Comparison of ENCODE assay signal across 11 mouse cellular contexts in the genomic region with DNA sequence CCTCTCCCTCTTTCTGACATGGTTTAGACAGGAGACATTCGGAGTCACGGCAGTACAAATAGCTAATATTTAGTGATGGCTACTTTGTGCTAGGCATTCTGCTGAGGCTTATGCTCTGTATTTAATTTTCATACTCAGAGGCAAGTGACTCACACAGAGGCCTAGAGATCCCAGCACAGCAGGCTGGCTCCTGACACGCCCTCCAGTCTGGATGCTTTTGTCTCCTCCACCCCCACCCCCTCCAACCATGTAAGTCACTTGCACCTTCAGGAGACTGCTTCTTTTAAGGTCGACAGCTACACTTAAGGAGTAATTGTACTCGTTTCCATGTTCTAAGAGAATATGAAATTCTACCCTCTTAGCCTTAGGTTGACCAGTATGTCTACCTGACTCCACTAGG. TPM values are rescaled to one million over a fixed set of nuclear protein-coding genes. Genes with fewer than 3 reads are reported as not detected.
DNase-seq lines count a peak whose midpoint lies in the region; ATAC-seq and TF ChIP-seq lines count a peak whose summit lies in the region.
"Had no signal": no experiment of that assay in that cellular context is flagged by ENCODE, and none has a peak within 500 bp of the region (broad histone marks: within the 10 kb centered on the region; RNA-seq: fewer than 3 reads in every experiment).

No protein-coding gene starts in this region.

- TF ChIP-seq POLR2A in ES-Bruce4 (IDR thresholded peaks at IDR 0.05; ENCODE audit: insufficient read depth, low read length) = no peak

- no peak for DNase-seq in heart, postnatal 14 days
- no peak for DNase-seq in midbrain, embryonic 14.5 days
- no peak for DNase-seq in T-cell, adult 2 months (ENCODE audit: low spot score)
- DNase-seq in left cerebral cortex, postnatal 36 days (ENCODE audit: low spot score in 2 of 2) = no peak
- DNase-seq in ovary, postnatal 14 days (ENCODE audit: low spot score) = no peak
- DNase-seq: cerebellum, adult 9-10 months; layer of hippocampus, postnatal 36 days had no signal

- TF ChIP-seq CTCF in ES-Bruce4 (IDR thresholded peaks at IDR 0.05; ENCODE audit: low read depth, low read length) = no peak

- no peaks in the 10 kb centered on the region for H3K9me3 ChIP-seq in heart, embryonic 12.5 days (replicated peaks)
- no peaks in the 10 kb centered on the region for H3K9me3 ChIP-seq in ES-Bruce4 (replicated peaks; ENCODE audit: control insufficient read depth, insufficient read depth, low read length, poor library complexity, severe bottlenecking)
- H3K9me3 ChIP-seq in hindbrain, embryonic 12.5 days (replicated peaks) = no peaks in the 10 kb centered on the region
- no peaks in the 10 kb centered on the region for H3K9me3 ChIP-seq in midbrain, embryonic 14.5 days (ENCODE audit: control insufficient read depth, low read length)

- peak; percentile 63; the same call in 1 of the 2 replicates for TF ChIP-seq EP300 in ES-Bruce4 (IDR thresholded peaks at IDR 0.05; ENCODE audit: insufficient read depth, low read depth, low read length)

- H3K4me3 ChIP-seq in heart, embryonic 12.5 days = no peak overlapping the region
- no peak overlapping the region for H3K4me3 ChIP-seq in ES-Bruce4 (ENCODE audit: low read depth, low read length)
- H3K4me3 ChIP-seq in hindbrain, embryonic 12.5 days = no peak overlapping the region
- no peak overlapping the region for H3K4me3 ChIP-seq in midbrain, embryonic 14.5 days (replicated peaks; ENCODE audit: low read depth, low read length)

- H3K9ac ChIP-seq in heart, embryonic 12.5 days = 0 out of 2 replicates have a peak overlapping the region, but pooled peaks have one; percentile 59
- peak overlapping the region; percentile 82 for H3K9ac ChIP-seq in ES-Bruce4 (ENCODE audit: low read depth, poor library complexity, severe bottlenecking)
- H3K9ac ChIP-seq in hindbrain, embryonic 12.5 days = no peak overlapping the region
- no peak overlapping the region for H3K9ac ChIP-seq in midbrain, embryonic 14.5 days (replicated peaks; ENCODE audit: low read length)

- ATAC-seq in heart, embryonic 12.5 days (ENCODE audit: insufficient number of reproducible peaks, low FRiP score) = no peak
- ATAC-seq in hindbrain, embryonic 12.5 days (ENCODE audit: low FRiP score) = no peak
- no peak for ATAC-seq in midbrain, embryonic 14.5 days (ENCODE audit: low FRiP score, low TSS enrichment)

- whole genome bisulfite sequencing in heart, embryonic 12.5 days = 64% methylated on average over 5 of the region's 5 CpGs
- 63% methylated on average over 5 of the region's 5 CpGs for WGBS in hindbrain, embryonic 12.5 days
- whole genome bisulfite sequencing in midbrain, embryonic 14.5 days = 62% methylated on average over 5 of the region's 5 CpGs

- H3K4me2 ChIP-seq in heart, embryonic 12.5 days = peak overlapping the region; percentile 72
- peak overlapping the region; percentile 68; the same call in 1 of the 2 replicates for H3K4me2 ChIP-seq in hindbrain, embryonic 12.5 days (replicated peaks)
- peak overlapping the region; percentile 78 for H3K4me2 ChIP-seq in midbrain, embryonic 14.5 days (ENCODE audit: low read length)

- H3K27me3 ChIP-seq in heart, embryonic 12.5 days (replicated peaks) = no peaks in the 10 kb centered on the region
- no peaks in the 10 kb centered on the region for H3K27me3 ChIP-seq in ES-Bruce4 (ENCODE audit: control insufficient read depth, insufficient read depth, low read length, poor library complexity, severe bottlenecking)
- H3K27me3 ChIP-seq in hindbrain, embryonic 12.5 days = no peaks in the 10 kb centered on the region
- H3K27me3 ChIP-seq in midbrain, embryonic 14.5 days (ENCODE audit: control insufficient read depth, insufficient read depth, low read length) = no peaks in the 10 kb centered on the region
- H3K27me3 ChIP-seq: CH12.LX had no signal

- peak overlapping the region; percentile 78 for H3K27ac ChIP-seq in heart, embryonic 12.5 days (ENCODE audit: poor library complexity, severe bottlenecking)
- 0 out of 2 replicates have a peak overlapping the region, but pooled peaks have one; percentile 1 for H3K27ac ChIP-seq in ES-Bruce4 (ENCODE audit: insufficient read depth, low read length)
- no peak overlapping the region for H3K27ac ChIP-seq in hindbrain, embryonic 12.5 days
- H3K27ac ChIP-seq in midbrain, embryonic 14.5 days (replicated peaks; ENCODE audit: low read depth, low read length) = no peak overlapping the region

- H3K36me3 ChIP-seq in heart, embryonic 12.5 days = no peaks in the 10 kb centered on the region
- no peaks in the 10 kb centered on the region for H3K36me3 ChIP-seq in ES-Bruce4 (ENCODE audit: control insufficient read depth, insufficient read depth, low read length, poor library complexity, severe bottlenecking)
- no peaks in the 10 kb centered on the region for H3K36me3 ChIP-seq in hindbrain, embryonic 12.5 days
- no peaks in the 10 kb centered on the region for H3K36me3 ChIP-seq in midbrain, embryonic 14.5 days (ENCODE audit: control insufficient read depth, insufficient read depth, low read length)

- intact Hi-C loops in heart, postnatal 14 days (cut with DNase I) = no loop called here
- intact Hi-C loops in left cerebral cortex, postnatal 36 days (cut with DNase I) = no loop called here

- peaks cover 34% of the 10 kb centered on the region for H3K4me1 ChIP-seq in heart, embryonic 12.5 days (replicated peaks)
- peaks cover 7% of the 10 kb centered on the region for H3K4me1 ChIP-seq in ES-Bruce4 (ENCODE audit: control insufficient read depth, insufficient read depth, low read length)
- H3K4me1 ChIP-seq in hindbrain, embryonic 12.5 days = peaks cover 37% of the 10 kb centered on the region
- peaks cover 27% of the 10 kb centered on the region for H3K4me1 ChIP-seq in midbrain, embryonic 14.5 days (ENCODE audit: control insufficient read depth, insufficient read depth, low read length)

RNA-seq across cellular contexts. Expression of a gene that starts 1.4 kb away (rescaled TPM):
- polyA plus RNA-seq in heart, embryonic 12.5 days (2016; fragmentation: Nextera tagmentation; extraction: Ambion mirVana) = 25.8 and 28.1 TPM in 2 replicates
- total RNA-seq in heart, postnatal 14 days (2021) = 10 to 100 TPM; 15.5 to 17.1 TPM
- 32.1 and 37.6 TPM in 2 replicates for polyA plus RNA-seq in ES-Bruce4 (2011; ENCODE audit: insufficient read depth, insufficient read length, low read depth, missing spikeins)
- polyA plus RNA-seq in hindbrain, embryonic 12.5 days (2016; fragmentation: Nextera tagmentation; extraction: Ambion mirVana) = 28.0 and 31.4 TPM in 2 replicates
- polyA plus RNA-seq in midbrain, embryonic 14.5 days (2014; fragmentation: Nextera tagmentation; extraction: Ambion mirVana) = 9.7 and 10.6 TPM in 2 replicates
- total RNA-seq in left cerebral cortex, postnatal 36 days (2021) = 10 to 100 TPM; 16.0 to 21.0 TPM
- total RNA-seq: CH12.LX had no signal

Comparison
In these comparisons a context has a peak if more than half of its experiments do, and no peak if none do; other contexts are left out.
1. H3K27ac ChIP-seq: peak in heart, embryonic 12.5 days (single experiment) and ES-Bruce4 (single experiment); none in hindbrain, embryonic 12.5 days (single experiment) and midbrain, embryonic 14.5 days (single experiment).
2. H3K9ac ChIP-seq: peak in heart, embryonic 12.5 days (single experiment) and ES-Bruce4 (single experiment); none in hindbrain, embryonic 12.5 days (single experiment) and midbrain, embryonic 14.5 days (single experiment).
3. Peak in every context shown above with its lines, with median percentiles within 50 percentile points of each other: H3K4me2 ChIP-seq.